ENCODE assay signal across 13 mouse cellular contexts in the genomic region with DNA sequence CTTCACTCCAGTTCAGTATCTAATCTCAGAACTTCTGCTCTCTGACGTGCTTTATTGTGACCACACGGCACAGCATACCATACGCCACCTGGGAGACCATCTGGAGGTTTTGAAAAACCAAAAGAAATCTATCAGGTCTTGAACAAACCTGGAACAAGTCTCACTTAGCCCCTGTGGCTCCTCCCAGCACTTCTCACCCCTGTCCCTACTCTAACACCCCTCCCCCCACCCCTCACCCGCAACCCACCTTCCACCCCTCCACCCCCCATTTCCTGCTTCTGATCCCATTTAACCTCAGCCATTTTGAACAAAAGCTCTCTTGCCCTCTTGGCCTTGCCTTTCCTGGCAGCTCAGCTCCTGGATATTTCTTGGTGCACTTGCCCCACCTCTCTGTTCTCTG. TPM values are rescaled to one million over a fixed set of nuclear protein-coding genes. Genes with fewer than 3 reads are reported as not detected.
A peak's percentile ranks its signal among the peaks of the same experiment; 100 is the strongest.
DNase-seq lines count a peak whose midpoint lies in the region; ATAC-seq and TF ChIP-seq lines count a peak whose summit lies in the region.
"Had no signal": no experiment of that assay in that cellular context is flagged by ENCODE, and none has a peak within 500 bp of the region (broad histone marks: within the 10 kb centered on the region; RNA-seq: fewer than 3 reads in every experiment).

No protein-coding gene starts in this region.

- peak overlapping the region; percentile 65 for H3K27ac ChIP-seq in spleen, adult 2 months (ENCODE audit: insufficient read depth, low read length)
- H3K27ac ChIP-seq in liver, postnatal 0 days (ENCODE audit: low read depth), result no peak overlapping the region
- H3K27ac ChIP-seq: limb, embryonic 12.5 days had no signal

- H3K27me3 ChIP-seq in spleen, adult 2 months (ENCODE audit: control insufficient read depth, insufficient read depth, low read length), result no peaks in the 10 kb centered on the region
- no peaks in the 10 kb centered on the region for H3K27me3 ChIP-seq in liver, postnatal 0 days (ENCODE audit: insufficient read depth, low read length)
- H3K27me3 ChIP-seq: limb, embryonic 12.5 days had no signal

- 54% methylated on average over 4 of the region's 4 CpGs for WGBS in spleen, adult 2 months
- 56% methylated on average over 4 of the region's 4 CpGs for WGBS in lung, adult 2 months
- WGBS in liver, postnatal 0 days (ENCODE audit: insufficient replicate concordance), result 60% methylated on average over 4 of the region's 4 CpGs

- DNase-seq in adrenal gland, postnatal 14 days, result peak; percentile 11
- DNase-seq in adrenal gland, adult 18-20 months (ENCODE audit: low spot score in 2 of 2), result no peak
- no peak for DNase-seq in spleen, adult 2 months (ENCODE audit: low read depth in 1 of 2, low spot score in 2 of 2)
- no peak for DNase-seq in spleen, postnatal 36 days (ENCODE audit: low spot score in 2 of 2)
- DNase-seq in natural killer cell, adult 2 months (ENCODE audit: low spot score in 2 of 2), result peak; percentile 45 to 61
- DNase-seq in lung, adult 2 months, result no peak
- DNase-seq in liver, postnatal 0 days, result no peak
- no peak for DNase-seq in Muller cell, postnatal 12 days (ENCODE audit: inconsistent ontology term)
- DNase-seq: adrenal gland, adult 8-10 months; cerebellum, postnatal 25 days; heart, postnatal 10 days; layer of hippocampus, adult 9-11 months had no signal

- TF ChIP-seq POLR2A in spleen, adult 2 months (IDR thresholded peaks at IDR 0.05; ENCODE audit: low read depth, low read length), result no peak
- no peak for TF ChIP-seq POLR2A in lung, adult 2 months (IDR thresholded peaks at IDR 0.05; ENCODE audit: borderline replicate concordance, extremely low read depth, low read depth, low read length)

- H3K4me1 ChIP-seq in spleen, adult 2 months (ENCODE audit: control insufficient read depth, insufficient read depth, insufficient read length), result no peaks in the 10 kb centered on the region
- no peaks in the 10 kb centered on the region for H3K4me1 ChIP-seq in lung, adult 2 months (ENCODE audit: control insufficient read depth, insufficient read depth, low read length)
- H3K4me1 ChIP-seq in liver, postnatal 0 days (ENCODE audit: insufficient read depth), result no peaks in the 10 kb centered on the region

- H3K4me3 ChIP-seq in spleen, adult 2 months (ENCODE audit: extremely low read depth, insufficient read depth, insufficient read length), result no peak overlapping the region
- no peak overlapping the region for H3K4me3 ChIP-seq in lung, adult 2 months (replicated peaks; ENCODE audit: extremely low read depth, low read depth, low read length)
- no peak overlapping the region for H3K4me3 ChIP-seq in liver, postnatal 0 days (ENCODE audit: low read depth, low read length)
- H3K4me3 ChIP-seq: limb, embryonic 12.5 days had no signal

- no peak for ATAC-seq in liver, postnatal 0 days

- no peak for TF ChIP-seq CTCF in spleen, adult 2 months (IDR thresholded peaks at IDR 0.05; ENCODE audit: extremely low read depth, insufficient read depth, insufficient read length, insufficient replicate concordance)
- no peak for TF ChIP-seq CTCF in lung, adult 2 months (IDR thresholded peaks at IDR 0.05; ENCODE audit: insufficient read depth, low read length)
- no peak for TF ChIP-seq CTCF in liver, postnatal 0 days (IDR thresholded peaks at IDR 0.05; ENCODE audit: low read depth)

- no peaks in the 10 kb centered on the region for H3K9me3 ChIP-seq in liver, postnatal 0 days (ENCODE audit: low read length)
- H3K9me3 ChIP-seq: limb, embryonic 12.5 days had no signal

- no peak overlapping the region for H3K9ac ChIP-seq in liver, postnatal 0 days (replicated peaks)
- H3K9ac ChIP-seq: limb, embryonic 12.5 days had no signal

- H3K36me3 ChIP-seq in spleen, adult 2 months (ENCODE audit: control insufficient read depth, insufficient read depth, low read length), result peaks cover 58% of the 10 kb centered on the region
- peaks cover 19% of the 10 kb centered on the region for H3K36me3 ChIP-seq in liver, postnatal 0 days (replicated peaks; ENCODE audit: insufficient read depth, low read length)
- H3K36me3 ChIP-seq: limb, embryonic 12.5 days had no signal

- no peak for TF ChIP-seq EP300 in liver, postnatal 0 days (IDR thresholded peaks at IDR 0.05; ENCODE audit: low read depth)

- no peak overlapping the region for H3K4me2 ChIP-seq in liver, postnatal 0 days (ENCODE audit: low read depth, low read length)
- H3K4me2 ChIP-seq: limb, embryonic 12.5 days had no signal

RNA-seq across cellular contexts. Expression of a gene that starts 30.4 kb away (rescaled TPM):
- 13.2 and 35.0 TPM in 2 replicates for total RNA-seq in adrenal gland, postnatal 14 days (2021)
- 10 to 100 TPM; 17.1 to 19.6 TPM for total RNA-seq in adrenal gland, adult 18-20 months (2021)
- 34.6 and 38.5 TPM in 2 replicates for polyA plus RNA-seq in spleen, adult 2 months (2012; rRNA removed)
- 15.7 and 26.4 TPM in 2 replicates for polyA plus RNA-seq in lung, adult 2 months (2012; rRNA removed)
- 12.7 and 13.0 TPM in 2 replicates for polyA plus RNA-seq in liver, postnatal 0 days (2015; fragmentation: Nextera tagmentation; extraction: Ambion mirVana)

Comparison
In these comparisons a context has a peak if more than half of its experiments do, and no peak if none do; other contexts are left out.
1. DNase-seq: peak in adrenal gland, postnatal 14 days (single experiment) and natural killer cell, adult 2 months (2 of 2); none in adrenal gland, adult 18-20 months (0 of 2), spleen, adult 2 months (0 of 2), spleen, postnatal 36 days (0 of 2), lung, adult 2 months (single experiment), liver, postnatal 0 days (single experiment) and Muller cell, postnatal 12 days (single experiment).